Mouse (Mus musculus) left cerebral cortex, postnatal 36 days (tissue): ENCODE data around the gene Slc28a1. TPM values are rescaled to one million over a fixed set of nuclear protein-coding genes. Genes with fewer than 3 reads are reported as not detected.
A peak's percentile ranks its signal among the peaks of the same experiment; 100 is the strongest.
"Not testable (repeated sequence)": the region's sequence is repeated elsewhere in the genome, so short reads cannot be mapped to it uniquely, and the experiment has no call there.

Experiments used
- DNase-seq, 2 experiments: peaks; one replicate each; pipeline ENCODE4 v3.0.0; 2021 to 2022; ENCODE audit warnings: low spot score in 2 of 2, mixed read lengths in 1 of 2
- intact Hi-C: fragments of 180-260 bp; cut with DNase I; formaldehyde crosslinking; loops from one replicate; pipeline ENCODE4 v1.15.1; 2025
- total RNA-seq, 2 experiments: library from RNA; stranded (reverse); gene quantifications; 2 replicates each; pipeline ENCODE4 v1.2.3; 2021

The Slc28a1 gene
- total RNA-seq, 2 experiments from 2014 or later = 0.27 to 0.30 TPM

DNA sequence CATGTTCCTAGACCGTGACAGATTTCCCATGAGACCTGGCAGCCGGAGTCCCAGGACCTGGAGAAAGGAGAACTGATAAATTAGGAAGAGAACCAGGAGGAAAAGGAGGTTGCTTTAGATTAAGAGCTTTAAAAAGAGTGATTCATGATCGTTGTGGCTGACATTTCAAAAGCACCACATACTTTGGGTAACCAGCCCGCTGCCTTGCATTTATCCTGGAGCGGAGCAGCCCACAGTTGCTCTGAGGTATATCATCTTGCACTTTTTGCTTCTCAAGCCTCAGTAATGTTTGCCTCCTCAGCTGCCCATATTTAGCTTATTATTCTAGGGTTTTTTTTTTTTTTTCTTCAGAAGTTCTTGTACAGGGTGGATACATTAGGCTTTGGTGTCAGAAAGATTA, 87.8 kb downstream of the Slc28a1 start:
- intact Hi-C loops = no loop called here
- no peak for DNase-seq

DNA sequence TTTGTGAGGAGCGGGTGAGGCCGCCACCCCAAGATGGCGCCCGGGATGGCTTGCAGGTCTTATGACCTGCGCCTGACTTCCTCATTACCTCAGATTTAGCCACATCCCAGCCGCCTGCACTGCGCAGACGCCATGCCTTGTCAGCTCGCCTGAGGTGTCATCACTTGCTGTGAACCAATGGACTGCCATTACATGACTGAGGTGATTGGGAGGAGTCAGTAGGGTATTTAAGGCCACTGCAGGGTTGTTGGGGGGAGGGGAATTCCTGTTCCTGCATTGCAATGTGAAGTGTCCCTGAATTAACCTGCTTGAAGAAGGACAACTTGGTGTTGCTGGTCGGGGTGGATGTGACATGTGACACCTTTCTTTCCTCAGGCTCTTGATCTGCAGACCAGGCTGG, 89.0 kb downstream of the Slc28a1 start:
- DNase-seq, intact Hi-C loops: not testable (repeated sequence)

GRCm38 (mm10) chr7:81208944-81209343, 94.3 kb downstream of the Slc28a1 start:
- peak; percentile 27 to 33 for DNase-seq
- intact Hi-C loops = no loop called here

- no peak for DNase-seq
- intact Hi-C loops = no loop called here
These were observed 95.5 kb downstream of the Slc28a1 start for GRCm38 (mm10) chr7:81209979-81210685.

GRCm38 (mm10) chr7:81211760-81212159, 97.2 kb downstream of the Slc28a1 start:
- intact Hi-C loops = loop anchor here (2.0 kb wide), 1 partner anchor 133 kb away; the partner anchor contains the start of gene Rps17
- DNase-seq = no peak

DNA sequence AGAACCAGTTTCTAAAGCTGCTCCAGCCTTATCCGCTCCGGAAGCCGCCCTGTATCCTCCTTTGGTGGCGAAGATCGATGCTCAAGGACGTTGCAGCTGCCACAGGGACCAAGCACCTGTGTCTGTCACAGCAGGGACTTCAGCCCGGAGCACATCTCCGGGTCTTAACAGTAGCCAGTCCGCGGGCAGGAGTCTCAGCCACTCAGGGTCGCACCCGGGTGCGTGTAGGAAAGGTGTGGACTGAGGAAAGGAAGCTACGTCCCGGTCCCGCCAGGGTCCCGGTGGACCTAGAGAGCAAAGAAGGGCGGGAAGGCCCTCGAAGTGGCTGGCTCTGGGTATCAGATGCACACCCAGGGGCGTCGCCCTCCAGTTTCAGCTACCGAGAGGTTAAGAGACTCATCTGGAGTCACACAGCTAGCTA, 97.7 kb downstream of the Slc28a1 start:
- peak in 1 of 2 experiments; percentile 10 for DNase-seq
- intact Hi-C loops = loop anchor here (2.0 kb wide), 1 partner anchor 133 kb away; the partner anchor contains the start of gene Rps17

- intact Hi-C loops = loop anchor here (2.0 kb wide), 1 partner anchor 132 kb away; the partner anchor contains the start of gene Rps17
These were observed 98.2 kb downstream of the Slc28a1 start for GRCm38 (mm10) chr7:81212697-81213346.

GRCm38 (mm10) chr7:81213347-81214152, 99.0 kb downstream of the Slc28a1 start, which contains the start of gene Pde8a:
Gene Pde8a, plus strand, starts transcription at chr7:81213596.
- intact Hi-C loops = loop anchor here (2.0 kb wide), 1 partner anchor 131 kb away; the partner anchor contains the start of gene Rps17
- DNase-seq = no peak

More at GRCm38 (mm10) chr7:81212697-81213346, 98.2 kb downstream of the Slc28a1 start:
- peak; percentile 79 to 81 for DNase-seq

- intact Hi-C loops = no loop called here
- no peak for DNase-seq
These were observed 99.7 kb downstream of the Slc28a1 start for GRCm38 (mm10) chr7:81214153-81214907.

DNA sequence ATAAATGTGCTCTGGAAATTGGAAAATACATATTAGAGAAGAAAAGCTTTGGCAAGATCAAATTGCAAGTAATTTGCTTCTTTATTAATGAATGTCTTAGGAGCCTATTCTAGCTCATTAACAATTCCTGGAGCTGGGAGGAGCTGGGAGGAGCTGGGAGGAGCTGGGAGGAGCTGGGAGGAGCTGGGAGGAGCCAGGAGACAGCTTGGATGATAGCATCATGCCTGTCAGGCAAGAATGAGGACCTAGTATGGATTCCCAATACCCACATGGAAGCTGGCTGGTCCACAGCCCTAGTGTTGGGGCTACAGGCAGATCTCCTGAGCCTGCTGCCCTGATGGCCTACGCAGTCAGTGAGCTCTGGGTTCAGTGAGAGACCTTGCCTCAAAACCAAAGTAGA, 101.4 kb downstream of the Slc28a1 start:
- intact Hi-C loops = no loop called here
- DNase-seq = no peak

GRCm38 (mm10) chr7:81219321-81219720, 104.7 kb downstream of the Slc28a1 start:
- intact Hi-C loops = no loop called here

More at GRCm38 (mm10) chr7:81219321-81219720, 104.7 kb downstream of the Slc28a1 start:
- no peak for DNase-seq

Other genes with a start within 250 kb of the Slc28a1 start
- 10 to 100 TPM; 22.9 to 25.8 TPM for gene Wdr73, start 213.5 kb upstream of the Slc28a1 start, total RNA-seq
- gene Nmb, start 209.7 kb upstream of the Slc28a1 start, total RNA-seq = 1 to 10 TPM; 3.3 to 7.1 TPM
- gene Sec11a, start 167.0 kb upstream of the Slc28a1 start, total RNA-seq = 10 to 100 TPM; 42.8 to 48.1 TPM
- gene Zfp592, start 121.1 kb upstream of the Slc28a1 start, total RNA-seq = 10 to 100 TPM; 21.3 to 22.4 TPM
- under 1 TPM; 0.22 to 0.68 TPM for gene Alpk3, start 57.2 kb upstream of the Slc28a1 start, total RNA-seq
- gene Pde8a, start 98.8 kb downstream of the Slc28a1 start, total RNA-seq = 1 to 10 TPM; 6.6 to 8.2 TPM
- 100 to 1,000 TPM; 469 to 487 TPM for gene Rps17, start 230.5 kb downstream of the Slc28a1 start, total RNA-seq